Mouse (Mus musculus): ENCODE results near the gene H2afv.
"Not testable (repeated sequence)": the region's sequence is repeated elsewhere in the genome, so short reads cannot be mapped to it uniquely, and the experiment has no call there.

The H2afv gene

DNA sequence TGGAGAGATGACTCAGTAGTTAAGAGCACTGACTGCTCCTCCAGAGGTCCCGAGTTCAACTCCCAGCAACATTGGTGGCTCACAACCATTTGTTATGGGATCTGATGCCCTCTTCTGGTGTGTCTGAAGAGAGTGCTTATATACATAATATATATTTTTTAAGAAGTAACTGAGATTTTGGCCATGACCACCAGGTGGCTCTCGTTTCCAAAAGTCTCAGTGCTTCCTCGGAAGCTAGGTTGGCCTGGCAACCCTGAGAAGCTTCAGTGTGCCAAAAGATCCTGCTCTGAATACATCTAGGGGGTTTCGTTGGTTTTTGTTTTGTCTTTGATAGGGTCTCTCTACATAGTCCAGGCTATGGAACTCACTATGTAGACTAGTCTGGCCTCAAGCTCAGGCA, 20.9 kb upstream of the H2afv start:
- peak; percentile 35 for DNase-seq

DNA sequence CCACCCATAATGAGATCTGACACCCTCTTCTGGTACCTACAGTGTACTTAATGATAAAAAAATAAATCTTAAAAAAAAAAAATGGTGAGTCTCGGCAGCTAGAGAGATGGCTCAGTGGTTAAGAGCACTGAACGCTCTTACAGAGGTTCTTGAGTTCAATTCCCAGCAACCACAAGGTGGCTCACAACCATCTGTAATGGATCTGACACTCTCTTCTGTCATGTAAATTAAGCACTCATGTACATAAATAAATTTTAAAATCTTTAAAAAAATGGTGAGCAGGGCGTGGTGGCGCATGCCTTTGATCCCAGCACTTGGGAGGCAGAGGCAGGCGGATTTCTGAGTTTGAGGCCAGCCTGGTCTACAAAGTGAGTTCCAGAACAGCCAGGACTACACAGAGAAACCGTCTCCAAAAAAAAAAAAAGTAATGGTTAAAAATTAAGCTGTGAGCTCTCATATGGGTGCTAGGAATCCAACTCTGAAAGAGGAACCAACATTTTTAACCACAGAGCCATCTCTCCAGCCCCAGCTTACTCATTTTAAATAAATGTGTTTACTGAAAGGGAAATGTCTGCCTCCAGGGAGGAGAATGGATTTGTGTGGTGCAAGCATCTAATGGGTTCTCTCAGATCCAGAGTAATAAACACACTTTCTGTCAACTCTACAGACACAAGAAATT, 19.1 kb upstream of the H2afv start:
- DNase-seq = no peak

DNA sequence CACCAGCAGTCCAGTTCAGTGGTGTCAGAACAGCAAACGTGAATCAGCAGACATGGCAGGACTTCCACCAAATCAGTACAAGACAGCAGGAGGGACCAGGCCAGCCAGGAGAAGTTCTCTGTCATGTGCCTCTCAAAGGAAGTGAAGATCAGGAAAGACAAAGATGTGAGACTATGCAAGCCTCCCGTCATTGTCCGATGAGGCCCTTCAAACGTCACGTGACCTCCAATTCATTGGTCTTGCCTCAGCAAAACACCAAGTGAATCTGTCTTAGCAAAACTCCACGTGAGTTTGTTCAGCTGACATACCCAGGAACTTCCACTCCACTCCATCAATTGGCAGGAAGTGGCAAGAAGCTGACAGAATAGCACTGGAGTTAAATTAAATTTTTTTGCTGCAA, 11.8 kb upstream of the H2afv start:
- no peak for DNase-seq

DNA sequence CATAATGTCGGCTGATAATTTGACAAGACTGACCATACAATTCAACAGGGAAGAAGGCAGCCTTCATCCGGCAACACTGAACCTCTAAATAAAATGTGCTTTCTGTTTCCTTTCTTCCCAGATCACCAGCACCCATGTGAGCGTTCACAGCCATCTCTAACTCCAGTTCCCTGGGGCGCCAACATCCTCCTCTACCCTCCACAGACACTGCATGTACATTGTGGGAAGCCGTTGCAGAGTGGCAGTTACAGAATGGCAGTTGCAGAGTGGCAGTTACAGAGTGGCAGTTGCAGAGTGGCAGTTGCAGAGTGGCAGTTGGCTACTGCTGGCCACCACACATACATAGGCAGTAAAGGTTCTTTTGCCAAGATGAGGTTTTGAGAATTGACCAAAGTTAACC, 3.9 kb upstream of the H2afv start:
- DNase-seq = not testable (repeated sequence)

DNA sequence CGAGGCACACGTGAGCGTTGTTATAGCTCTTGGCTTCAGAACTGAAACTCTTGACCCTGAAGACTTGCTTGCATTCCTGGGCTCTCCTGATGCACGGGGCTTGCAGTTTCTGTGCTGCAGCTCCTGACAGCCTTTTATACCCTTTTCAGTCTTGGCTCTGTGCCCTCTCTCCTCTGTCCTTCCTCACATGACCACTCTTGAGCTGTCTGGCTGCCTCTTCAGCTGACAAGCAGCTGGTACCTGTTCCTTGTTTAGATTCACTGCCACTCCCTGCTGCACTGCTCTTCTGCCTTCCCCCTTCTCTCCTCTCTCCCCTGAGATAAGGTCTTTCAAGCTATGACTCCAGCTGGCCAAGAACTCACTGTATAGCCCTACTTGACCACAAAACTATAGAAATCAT, 3.2 kb upstream of the H2afv start:
- no peak for DNase-seq

DNA sequence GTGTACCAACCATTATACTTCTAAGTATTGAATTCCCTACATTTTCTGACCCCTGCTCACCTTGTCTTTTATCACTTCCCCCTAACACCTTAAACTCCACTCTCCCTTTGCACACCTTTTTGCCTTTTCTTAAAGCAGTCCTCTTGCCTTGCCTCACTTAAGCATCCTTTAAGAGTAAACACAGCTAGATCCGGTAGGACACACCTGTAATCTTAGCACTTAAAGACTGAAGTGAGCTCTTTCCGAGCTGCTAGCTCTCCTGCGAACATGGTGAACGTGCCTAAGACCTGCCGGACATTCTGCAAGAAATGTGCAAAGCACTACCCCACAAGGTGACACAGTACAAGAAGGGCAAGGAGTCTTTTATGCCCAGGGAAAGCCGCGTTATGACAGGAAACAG, 1.7 kb upstream of the H2afv start:
- DNase-seq = no peak

DNA sequence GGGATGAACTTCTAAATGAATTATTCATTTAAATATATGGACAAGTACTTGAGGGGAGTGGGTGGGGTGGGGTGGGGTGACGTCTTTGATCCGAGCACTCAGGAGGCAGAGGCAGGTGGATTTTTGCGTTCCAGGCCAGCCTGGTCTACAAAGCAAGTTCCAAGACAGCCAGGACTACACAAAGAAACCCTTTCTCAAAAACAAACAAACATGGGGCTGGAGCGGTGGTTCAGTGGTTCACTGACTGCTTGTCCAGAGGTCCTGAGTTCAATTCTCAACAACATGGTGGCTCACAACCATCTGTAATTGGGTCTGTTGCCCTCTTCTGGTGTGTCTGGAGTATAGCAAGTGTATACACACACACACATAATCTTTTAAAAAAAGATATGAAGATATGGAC, 1.2 kb upstream of the H2afv start:
- DNase-seq = no peak

DNA sequence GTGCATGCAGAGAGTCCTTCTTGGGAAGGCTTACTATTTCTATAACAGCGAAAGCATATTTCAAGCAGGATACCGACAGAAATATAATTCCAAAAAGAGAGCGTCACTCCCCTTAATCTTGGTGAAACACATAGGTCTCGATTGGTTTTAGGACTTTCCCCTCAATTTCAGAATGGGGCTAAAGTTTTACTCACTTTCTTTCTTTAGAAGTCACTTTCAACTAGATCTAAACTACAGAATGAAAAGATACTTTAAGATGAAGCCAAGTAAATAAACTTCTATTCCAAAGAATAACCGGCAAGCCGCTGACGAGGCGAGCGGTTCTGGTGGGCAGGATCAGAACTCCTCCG, 541 bp downstream of the H2afv start:
- no peak for DNase-seq

DNA sequence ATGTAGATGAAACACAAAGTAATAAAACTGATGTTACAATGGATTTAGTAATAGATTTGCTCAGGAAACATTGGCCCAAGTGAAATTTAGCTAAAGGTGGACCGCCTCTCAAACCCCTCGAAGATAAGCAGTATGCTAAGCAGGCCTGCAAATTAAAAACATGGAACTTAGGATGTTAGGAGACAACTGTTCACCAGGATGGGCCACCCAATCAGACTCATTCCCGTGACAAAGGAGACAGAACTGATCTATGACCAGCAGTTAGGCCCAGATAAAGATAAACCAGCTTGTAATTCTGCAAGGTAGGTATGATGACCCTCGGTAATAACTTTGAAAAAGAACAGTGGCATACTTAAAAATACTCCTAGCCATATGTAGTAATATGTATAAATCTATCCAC, 1.1 kb downstream of the H2afv start:
- no peak for DNase-seq

DNA sequence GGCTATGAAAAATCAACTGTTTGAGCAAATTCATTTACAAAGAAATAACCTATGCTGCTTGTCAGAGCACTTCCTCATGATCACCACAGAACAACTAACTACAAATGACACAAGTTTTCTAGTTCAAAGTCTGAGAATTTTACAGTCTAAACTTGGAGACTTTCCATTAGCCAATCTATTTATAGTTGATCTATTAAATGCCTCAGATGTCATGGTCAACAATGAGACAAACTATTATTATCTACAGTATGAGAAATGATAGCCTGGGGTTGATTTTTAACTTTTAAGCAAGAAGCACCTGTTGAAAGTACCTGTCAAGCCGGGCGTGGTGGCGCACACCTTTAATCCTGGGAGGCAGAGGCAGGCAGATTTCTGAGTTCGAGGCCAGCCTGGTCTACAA, 1.7 kb downstream of the H2afv start:
- no peak for DNase-seq

DNA sequence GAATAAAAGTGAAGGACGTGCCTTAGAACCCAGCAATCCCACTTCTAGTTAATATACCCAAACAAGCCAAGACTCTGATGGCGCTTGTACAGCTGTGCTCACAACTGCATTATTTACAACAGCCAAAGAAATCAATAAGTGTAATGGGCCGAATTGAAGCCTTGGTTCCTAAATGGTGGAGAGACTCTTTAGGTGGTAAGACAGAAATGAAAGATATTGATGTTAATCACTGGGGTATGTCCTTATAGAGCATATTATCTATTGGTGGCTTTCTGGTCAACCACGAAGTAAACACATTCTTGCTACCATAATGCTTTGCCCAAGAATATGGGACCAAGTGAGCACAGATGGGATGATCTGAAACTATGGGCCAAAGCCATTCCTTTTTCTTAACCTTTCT, 4.1 kb downstream of the H2afv start:
- no peak for DNase-seq

DNA sequence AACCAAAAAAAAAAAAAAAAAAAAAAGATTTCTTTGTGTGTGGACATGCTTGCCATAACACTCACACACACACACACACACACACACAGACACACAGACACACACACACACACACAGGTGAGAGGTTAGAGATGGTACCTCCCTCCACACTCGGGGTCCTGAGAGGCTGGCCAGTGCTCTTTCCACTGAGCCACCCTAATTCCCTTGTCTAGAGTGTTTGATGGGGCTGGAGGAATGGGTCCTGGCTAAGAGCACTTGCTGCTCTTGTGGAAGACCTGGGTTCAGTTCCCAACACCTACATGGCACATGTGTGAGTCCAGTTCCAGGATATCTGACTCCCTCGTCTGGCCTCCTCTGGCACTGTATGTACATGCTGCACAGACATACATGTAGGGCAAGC, 6.6 kb downstream of the H2afv start:
- no peak for DNase-seq

DNA sequence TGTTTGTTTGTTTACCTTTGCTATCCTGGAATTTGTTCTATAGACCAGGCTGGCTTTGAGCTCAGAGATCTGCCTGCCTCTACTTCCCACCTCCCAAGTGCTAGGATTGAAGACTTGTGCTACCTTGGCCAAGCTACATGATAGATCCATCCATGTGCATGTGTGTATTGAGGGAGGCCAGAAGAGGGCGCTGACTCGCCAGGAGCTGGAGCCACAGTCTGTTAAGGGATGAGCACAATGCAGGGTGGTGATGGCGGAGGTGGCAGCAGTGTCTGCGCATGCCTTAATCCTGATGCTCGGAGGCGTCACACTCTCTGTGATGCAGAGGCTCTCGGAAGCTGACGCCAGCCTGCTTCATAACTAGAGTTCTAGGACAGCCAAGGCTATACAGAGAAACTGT, 7.8 kb downstream of the H2afv start:
- DNase-seq = no peak

DNA sequence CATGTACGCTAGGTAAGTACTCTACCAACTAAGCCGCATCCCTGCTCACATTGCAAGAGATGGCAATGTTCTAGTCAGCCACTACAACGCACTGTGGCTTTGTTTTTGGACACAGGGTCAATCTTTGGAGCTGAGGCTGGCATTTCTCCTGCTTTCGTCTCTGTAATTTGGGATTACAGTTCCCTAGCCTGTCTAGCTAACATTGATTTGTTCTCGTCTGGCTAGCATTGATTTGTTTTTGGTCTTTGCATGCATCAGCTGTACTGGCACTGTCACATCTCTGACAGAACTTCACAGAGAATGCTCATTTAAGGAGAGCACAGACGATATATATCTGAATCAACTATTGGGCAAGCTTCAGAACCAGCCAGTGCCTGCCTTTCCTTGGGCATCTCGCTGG, 14.1 kb downstream of the H2afv start:
- no peak for DNase-seq

DNA sequence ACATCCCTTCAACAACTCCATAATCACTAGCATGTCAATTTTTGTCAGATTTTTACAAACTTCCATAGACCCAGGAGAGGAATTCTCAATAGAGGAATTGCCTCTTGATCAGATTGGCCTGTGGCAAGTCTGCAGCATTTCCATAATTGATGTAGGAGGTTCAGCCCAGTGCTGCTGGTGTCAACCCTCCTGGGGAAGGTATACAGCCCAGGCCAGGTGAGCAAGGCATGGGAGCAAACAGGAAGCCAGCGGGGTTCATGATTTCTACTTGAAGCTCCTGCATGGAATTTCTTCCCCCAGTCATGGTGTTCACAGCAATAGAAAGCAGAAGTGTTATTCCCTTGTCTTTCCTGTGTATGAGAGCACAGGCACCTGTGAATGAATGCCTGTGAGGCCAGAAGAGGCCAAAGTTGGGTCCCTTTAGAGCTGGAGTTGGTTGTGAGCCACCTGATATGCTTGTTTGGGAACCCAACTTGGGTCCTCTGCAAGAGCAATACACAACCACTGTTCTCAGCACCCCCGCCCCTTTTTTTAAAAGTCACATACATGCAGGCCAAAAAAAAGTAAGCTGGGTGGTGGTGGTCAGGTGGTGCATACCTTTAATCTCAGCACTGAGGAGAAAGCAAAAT, 23.4 kb downstream of the H2afv start:
- DNase-seq = no peak

DNA sequence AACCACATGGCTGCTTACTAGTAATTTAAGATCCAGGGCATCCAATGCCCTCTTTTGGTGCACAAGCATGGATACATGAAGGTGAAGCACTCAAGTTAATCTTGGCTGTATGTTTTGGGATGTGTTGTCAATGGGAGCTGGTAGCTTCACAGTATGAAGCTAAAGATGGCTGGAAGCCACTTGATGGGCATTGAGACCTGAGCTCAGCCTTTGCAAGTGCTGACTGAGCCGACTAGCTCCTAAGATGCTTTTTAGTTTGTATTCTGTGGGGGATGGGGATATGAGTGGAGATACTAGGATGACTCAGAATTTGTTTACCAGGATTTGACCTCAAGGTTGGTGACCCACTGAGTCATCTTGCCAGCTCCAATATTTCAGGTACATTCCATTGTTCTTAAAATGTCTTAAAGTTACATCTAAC, 23.9 kb downstream of the H2afv start:
- no peak for DNase-seq

DNA sequence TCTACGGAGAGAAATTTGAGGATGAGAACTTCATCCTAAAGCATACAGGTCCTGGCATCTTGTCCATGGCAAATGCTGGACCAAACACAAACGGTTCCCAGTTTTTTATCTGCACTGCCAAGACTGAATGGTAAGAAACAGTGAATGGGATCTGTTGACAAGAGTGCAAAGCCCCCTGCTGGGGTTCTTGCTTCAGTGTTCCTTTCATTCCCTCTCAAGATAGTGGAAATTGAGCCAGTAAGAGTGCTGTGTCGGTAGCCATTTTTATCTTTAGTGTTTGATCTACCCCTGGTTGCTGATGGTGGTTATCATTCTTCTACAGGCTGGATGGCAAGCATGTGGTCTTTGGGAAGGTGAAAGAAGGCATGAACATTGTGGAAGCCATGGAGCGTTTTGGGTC, 25.1 kb downstream of the H2afv start:
- not testable (repeated sequence) for DNase-seq

DNA sequence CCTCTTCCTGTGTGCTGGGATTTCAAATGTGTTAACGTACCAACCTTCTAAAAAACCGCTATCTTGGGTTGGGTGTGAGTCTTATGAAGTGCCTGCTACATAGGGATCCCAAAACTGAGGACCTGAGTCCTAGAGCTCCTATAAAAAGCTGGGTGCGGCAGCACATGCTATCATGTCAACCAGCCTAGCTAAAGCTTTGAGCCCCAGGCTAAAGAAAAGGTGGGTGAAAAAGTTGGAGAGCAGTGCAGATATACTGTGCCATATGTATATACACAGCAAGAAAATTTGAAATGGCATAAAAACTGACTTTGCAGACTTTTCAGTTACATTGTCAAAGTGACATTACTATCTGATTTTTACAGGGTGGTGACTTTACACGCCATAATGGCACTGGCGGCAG, 25.5 kb downstream of the H2afv start:
- no peak for DNase-seq

DNA sequence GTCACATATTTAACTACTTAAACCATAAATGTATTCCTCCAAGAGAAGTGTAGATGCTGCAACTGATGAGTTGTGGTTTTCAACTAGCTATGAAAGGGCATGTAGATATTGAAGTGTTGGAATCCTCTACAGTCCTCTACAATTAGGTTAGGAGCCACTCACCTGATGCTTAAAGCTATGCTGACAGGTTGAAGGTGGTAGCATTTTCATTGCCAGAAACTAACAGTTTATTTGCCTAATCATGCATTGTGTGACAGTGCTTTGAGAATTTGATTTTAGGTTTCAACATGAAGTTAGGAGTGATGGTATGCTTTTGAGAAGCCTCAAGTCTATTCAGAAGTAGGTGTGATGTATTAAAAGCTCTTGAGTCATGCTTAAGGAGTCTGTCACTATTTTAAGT, 26.8 kb downstream of the H2afv start:
- no peak for DNase-seq

DNA sequence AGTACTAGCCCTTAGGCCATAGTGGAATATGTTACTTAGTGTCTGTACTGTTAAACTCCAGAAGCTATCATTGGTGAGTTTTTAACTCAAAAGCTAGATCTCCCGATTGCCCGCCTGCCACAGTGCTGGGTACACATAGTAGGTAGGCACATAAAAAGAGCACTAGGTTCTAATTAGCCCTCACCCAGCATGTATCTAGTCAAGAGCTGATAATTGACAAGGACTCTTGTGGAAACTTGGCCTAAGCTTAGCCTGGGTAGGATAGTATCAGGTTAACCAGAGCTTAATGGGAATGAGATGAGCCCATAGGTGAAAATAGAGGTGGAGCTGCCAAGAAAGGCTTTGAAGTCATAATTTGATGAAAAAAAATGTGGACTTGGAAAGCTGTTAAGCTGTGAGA, 27.2 kb downstream of the H2afv start:
- DNase-seq = no peak

DNA sequence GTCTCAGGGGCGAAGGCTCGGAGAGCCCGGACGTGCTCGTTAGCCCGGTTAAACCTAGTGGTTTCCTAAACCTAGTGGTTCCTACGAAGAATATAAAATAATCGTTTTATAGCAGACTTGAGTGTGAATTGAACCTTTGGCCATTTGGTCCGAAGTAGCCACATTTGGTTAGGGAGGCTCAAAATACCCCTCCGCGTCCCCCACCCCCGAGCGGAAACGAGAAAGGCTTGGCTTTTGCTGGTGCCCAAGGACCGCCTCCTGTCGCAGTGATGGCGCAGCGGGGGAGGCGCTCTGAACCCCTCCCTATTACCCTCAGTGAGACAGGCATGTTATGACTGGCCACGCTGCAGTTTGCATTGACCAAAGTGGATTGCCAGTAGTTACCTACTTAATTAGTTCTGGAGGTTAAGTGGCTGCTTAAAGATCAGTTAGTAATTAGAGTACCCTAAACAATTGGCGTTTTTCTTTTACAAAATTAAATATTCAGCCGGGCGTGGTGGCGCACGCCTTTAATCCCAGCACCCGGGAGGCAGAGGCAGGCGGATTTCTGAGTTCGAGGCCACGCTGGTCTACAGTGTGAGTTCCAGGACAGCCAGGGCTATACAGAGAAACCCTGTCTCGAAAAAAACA, 27.7 kb downstream of the H2afv start:
- peak; percentile 81 for DNase-seq

DNA sequence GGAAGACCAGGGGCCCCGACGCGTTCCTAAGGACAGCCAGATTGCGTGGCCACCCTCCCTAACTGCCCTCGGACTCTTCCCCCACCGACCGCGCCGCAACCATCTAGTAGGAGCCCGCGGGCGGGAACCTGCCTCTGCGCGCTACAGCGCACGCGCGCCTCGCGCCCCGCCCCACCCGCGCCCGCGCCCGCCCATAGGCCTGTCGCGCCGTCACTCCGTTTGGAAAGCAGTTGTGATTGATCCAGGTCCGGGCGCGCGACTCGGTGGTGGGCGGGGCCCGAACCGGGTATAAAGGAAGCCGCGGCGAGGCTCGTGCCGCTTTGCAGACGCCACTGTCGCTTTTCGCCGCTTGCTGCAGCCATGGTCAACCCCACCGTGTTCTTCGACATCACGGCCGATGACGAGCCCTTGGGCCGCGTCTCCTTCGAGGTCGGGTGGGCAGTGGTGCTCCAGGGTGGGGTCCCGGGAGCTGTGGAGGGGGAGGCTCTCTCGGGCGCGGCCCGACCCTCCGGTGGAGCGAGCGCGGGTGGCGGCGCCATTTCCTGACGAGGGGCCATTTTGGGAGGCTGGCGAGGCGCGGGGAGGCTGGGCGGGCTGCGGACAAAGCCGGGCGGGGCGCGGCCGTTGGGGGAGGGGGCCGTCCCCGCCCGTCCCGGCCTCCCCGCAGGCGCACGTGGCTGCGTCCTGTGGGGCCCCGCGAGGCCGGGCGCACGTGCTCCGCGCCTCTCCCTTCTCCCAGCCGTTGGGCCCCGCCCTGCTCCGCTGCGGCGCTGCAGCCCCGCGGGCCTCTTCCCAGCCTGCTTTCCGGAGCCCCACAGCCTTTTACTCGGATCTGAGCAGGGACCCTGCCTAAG, 28.5 kb downstream of the H2afv start:
- peak; percentile 99 for DNase-seq

DNA sequence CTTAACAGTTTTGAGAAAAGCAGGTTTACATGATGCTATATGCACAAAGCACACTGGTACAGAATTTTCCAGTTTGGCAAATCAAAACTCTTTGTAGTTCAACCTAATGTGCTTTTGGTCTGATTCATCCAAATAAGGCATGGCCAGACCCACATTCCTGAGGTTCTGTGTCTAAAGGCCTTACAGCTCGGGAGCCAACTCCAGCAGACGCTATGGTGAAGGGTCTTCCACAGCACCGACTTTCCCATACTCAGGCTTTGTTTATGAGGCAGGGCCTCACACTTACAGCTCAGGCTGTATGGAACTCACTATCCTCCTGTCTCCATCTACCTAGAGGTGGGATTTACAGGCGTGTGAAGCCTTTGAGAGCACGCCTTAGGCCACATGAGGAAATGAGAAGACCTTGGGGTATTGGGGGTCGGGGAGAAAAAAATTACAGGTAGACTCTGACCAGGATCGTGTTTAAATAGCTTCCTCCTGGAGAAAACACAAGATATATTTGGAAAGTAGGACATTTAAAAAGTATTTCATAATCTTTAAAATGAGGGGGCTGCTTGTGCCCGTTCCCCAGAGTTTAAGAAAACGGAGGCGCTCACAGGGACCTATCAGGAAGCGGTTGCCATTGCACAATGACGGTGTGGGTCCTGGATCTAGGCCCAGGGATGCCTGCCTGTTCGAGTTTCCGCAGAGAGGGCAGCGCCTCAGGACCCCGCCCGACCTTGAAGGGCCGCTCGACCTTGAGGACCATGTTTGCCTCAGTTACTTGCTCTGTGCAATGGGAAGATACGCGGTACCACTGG, 29.3 kb downstream of the H2afv start, which contains the start of gene Ppia:
Gene Ppia, plus strand, starts transcription at position 693 of the 800 bp plus-strand sequence.
- DNase-seq = no peak

Measured in right cerebral cortex, postnatal 25 days (tissue).